Mouse (Mus musculus): Measurements from ENCODE around the gene Clec4a1. TPM values are rescaled to one million over a fixed set of nuclear protein-coding genes. Genes with fewer than 3 reads are reported as not detected.

Clec4a1 gene
- polyA plus RNA-seq, 1 experiment, result 11.0 TPM

Other genes starting within 250 kb of the Clec4a1 start
- 0.07 and 0.12 TPM in 2 replicates for gene Nanog, start 214.4 kb upstream of the Clec4a1 start, polyA plus RNA-seq (2012; rRNA removed)
- 5.1 and 5.9 TPM in 2 replicates for gene Slc2a3, start 120.2 kb upstream of the Clec4a1 start, polyA plus RNA-seq (2012; rRNA removed)
- 7.2 and 15.7 TPM in 2 replicates for gene Foxj2, start 101.9 kb upstream of the Clec4a1 start, polyA plus RNA-seq (2012; rRNA removed)
- 6.4 TPM in 2 replicates for gene C3ar1, start 65.7 kb upstream of the Clec4a1 start, polyA plus RNA-seq (2012; rRNA removed)
- 25.5 and 33.1 TPM in 2 replicates for gene Necap1, start 47.4 kb upstream of the Clec4a1 start, polyA plus RNA-seq (2012; rRNA removed)
- gene Clec4a3, start 30.7 kb downstream of the Clec4a1 start, polyA plus RNA-seq (2012; rRNA removed), result 5.0 and 5.4 TPM in 2 replicates
- 0.10 TPM in 1 of 2 replicates, not detected in the other for gene Clec4a4, start 68.5 kb downstream of the Clec4a1 start, polyA plus RNA-seq (2012; rRNA removed)
- 3.4 and 3.8 TPM in 2 replicates for gene Clec4b1, start 128.1 kb downstream of the Clec4a1 start, polyA plus RNA-seq (2012; rRNA removed)
- gene Clec4a2, start 184.6 kb downstream of the Clec4a1 start, polyA plus RNA-seq (2012; rRNA removed), result 9.3 TPM in 2 replicates